Mouse (Mus musculus): ENCODE measurements around the gene Atp6ap1.
A peak's percentile ranks its signal among the peaks of the same experiment; 100 is the strongest.

Atp6ap1 gene

DNA sequence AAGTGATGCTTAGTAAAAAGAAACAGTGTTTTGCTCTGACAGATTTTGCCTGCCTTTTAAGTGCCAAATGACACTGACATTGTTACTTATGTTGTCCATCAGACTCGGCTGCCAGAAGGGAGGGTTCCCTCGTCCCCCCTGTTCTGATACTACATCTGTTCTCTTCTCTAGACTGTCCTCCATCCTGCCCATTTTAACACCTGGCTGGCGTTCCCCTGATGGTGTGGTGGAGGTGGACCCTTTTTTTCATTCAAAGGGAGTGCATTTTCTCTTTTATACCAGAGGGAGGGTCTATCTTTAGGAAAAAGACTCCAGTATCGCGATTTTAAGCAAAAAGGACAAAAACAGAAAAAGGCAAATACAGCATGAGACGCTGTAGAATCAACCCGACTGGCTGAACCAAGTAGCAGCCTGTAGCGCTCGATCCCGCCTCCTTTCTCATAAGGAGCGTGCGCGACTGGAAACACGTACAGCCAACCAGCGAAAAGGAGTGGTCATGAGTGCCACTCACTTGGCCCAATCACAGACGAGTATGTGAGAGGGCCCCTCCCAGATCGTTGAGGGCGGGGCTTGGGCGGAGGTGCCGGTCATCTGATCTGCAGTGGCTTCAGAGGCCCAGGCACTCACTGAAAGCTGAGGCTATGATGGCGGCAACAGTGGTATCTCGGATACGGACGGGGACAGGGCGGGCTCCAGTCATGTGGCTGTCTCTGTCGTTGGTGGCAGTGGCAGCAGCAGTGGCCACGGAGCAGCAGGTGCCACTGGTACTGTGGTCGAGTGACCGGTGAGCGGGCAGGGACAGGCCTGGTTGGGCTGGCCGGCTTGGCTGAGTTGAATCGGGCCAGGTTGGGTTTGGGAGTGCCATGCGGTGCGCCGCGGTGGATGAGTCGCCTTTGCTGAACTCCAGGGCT, at the start of gene Atp6ap1:
Atp6ap1 (plus strand) TSS at position 560 of the 911 bp plus-strand sequence.
- DNase-seq (ENCODE audit: low spot score), result peak; percentile 94

DNA sequence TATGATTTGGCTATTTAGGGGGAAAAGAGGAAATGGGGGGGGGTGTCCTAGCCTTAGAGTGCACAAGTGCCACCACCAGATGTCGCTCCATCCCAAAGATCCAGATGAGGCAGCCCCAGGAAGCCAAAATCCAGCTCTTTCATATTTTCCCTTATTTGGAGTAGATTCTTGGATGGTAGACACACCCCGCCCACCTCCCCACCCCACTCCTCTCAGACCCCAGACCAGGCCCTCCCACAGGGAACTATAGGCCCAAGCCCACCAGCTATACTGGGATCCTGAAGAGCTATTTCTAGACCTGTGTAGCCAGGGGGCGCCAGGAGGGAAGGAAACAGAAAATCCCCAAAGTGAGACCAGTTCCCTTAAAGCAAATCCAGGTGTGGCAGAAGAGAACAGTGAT, 48.2 kb upstream of the Atp6ap1 start:
- DNase-seq (ENCODE audit: low spot score), result peak; percentile 33

DNA sequence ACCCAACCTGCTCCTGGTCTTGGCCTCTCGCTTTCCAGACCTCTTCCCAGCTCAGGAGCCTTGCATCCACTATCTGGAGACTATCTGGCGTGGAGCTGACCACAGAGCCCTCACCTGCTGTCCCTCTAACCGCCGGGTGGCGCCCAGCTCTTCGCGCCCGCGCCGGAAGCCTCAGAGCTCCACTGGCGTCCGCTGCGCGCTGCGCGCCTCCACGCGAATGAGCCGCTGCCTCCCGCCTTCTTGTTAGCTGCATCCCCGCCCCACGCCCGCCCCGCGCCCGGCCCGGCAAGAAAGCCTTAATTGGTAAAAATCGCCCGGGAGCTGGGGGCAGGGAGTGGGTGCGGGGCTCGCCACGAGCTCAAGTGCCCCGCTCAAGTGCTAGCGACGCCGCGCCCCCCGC, 47.3 kb upstream of the Atp6ap1 start, which contains the start of gene Flna:
Flna (minus strand) TSS at position 206 of the 400 bp plus-strand sequence.
- peak; percentile 66 for DNase-seq (ENCODE audit: low spot score)

DNA sequence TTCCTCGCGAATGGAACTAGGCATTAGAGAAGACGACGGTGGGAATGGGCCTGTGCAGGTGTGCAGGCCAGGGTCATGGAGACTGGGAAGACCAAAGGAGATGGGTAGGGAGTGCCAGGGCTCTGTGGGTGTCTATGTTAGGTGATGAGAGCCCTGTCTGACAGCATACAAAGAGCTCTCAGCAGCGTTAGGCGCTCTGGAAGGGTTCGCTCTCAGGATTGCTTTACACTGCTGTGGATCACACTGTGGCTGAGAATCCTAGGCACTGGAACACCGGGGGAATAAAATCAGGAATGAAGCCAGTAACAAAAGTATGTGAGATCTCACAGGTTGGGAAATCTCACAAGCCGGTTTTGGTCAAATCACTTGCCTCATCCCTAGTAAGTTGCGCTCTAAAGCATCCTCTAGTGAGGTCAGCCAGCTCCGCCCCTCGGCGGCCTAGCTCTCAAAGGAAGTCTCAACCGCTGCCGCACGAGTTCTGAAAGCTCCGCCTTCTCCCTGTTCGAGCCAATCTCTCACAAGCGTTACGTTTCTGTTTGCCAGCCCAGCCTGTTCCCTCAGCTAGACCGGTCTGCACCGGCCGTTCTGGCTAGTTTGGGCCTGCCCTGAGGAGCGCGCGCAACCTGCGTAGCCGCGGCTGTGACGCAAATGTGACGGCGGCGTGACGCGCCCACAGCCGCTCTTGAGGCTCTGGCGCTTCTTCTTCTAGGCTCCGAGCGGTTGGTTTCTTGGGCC, 42.6 kb upstream of the Atp6ap1 start, which contains the start of gene Emd:
Emd (plus strand) TSS at position 535 of the 735 bp plus-strand sequence.
- peak; percentile 95 for DNase-seq (ENCODE audit: low spot score)

DNA sequence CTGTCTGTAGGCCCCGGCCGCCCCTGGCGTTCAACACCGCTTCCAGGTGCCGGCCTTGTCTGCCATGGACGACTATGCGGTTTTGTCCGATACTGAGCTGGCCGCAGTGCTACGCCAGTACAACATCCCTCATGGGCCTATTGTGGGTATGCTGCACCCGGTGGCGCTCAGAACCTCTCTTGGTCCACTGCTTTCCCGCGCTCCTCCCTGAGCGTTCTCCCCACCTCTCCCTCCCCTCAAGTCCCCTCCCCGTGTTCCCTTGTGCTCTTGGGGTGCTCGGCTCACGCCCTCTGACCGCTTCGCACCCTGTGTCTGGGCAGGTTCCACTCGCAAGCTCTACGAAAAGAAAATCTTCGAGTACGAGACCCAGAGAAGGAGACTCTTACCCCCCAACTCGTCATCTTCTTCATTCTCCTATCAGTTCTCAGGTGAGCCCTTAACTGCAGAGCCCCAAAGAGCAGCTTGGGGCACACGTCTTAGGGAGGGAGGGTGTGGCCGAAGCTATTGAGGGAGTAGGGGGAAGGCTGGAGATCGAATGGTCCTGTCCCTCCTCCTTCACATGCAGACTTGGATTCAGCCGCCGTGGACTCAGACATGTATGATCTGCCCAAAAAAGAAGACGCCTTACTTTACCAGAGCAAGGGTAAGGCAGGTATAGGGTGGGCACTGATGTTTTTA, 41.9 kb upstream of the Atp6ap1 start:
- no peak for DNase-seq (ENCODE audit: low spot score)

DNA sequence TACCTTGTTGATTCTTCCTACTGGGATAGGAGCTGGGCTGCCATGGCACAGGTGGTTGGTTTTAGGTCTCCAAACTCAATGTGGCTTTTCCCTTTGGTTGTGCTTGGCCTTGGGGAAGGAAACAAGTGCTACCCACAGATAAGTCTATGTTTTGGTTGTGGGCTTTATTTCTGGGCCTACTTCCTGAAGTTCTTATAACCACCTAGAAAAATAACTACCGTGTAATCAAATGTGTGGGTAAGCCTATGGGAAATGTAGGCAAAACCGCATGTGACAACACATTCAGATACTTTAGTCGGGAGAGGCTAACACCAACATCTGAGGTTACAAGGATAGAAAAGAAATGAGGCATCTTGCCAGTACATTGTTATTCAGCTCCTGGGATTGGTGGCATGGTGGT, 39.2 kb upstream of the Atp6ap1 start:
- DNase-seq (ENCODE audit: low spot score), result no peak

DNA sequence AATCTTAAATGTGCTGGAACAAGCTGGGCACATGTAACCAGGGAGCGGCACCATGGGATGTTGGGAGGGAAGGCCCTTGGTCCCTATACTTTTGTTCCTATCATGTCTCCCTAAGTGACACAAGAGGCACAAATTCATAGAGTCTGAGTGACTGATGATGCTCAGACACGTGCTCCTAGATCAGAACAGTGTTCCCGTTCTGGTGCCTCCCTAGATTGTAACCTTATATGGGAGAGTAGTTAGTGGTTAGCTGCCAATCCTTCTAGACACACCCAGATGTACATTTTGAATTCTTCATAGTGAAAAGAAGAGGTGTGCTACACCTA, 27.2 kb upstream of the Atp6ap1 start:
- peak; percentile 15 for DNase-seq (ENCODE audit: low spot score)

DNA sequence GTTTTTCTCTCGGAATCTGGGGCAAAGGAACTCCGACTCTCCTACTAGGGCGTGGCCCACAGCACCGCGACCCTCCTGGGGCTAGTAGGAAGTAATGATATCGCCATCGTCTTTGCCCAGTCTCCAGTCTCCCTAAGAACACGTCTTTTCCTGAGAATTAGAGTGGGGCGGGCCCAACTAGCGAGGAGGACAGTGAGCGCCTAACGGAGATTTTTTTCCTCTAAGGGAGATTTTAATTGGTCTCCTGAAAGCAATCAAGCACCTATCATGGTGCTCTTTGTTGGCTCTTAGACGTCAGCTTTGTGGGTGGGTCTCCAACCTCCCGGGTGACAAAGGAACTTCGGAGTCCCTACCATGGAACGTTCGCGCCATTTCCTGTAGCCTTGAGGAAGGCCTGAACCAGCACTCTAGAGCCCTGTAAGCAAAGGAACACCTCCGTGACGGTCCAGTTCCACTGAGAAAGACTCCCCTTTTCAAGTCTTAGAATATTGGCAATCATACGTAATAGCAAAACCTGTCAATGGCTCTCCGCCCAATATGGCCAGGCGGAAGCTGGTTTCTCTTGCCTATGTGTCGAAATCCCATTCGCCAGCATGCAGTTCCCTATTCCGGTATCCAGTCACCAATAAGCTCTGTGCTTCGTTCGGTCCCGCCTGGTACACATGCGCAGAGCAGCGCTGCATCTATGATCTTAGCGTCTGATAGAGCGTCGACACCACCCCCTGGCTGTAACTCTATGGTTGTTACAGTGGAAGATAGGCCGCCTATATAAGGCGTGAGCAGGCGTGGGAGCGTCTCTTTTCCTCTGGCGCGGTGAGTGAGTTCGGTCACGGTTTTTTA, 26.6 kb upstream of the Atp6ap1 start, which contains the start of gene Rpl10:
Rpl10 (plus strand) TSS at position 751 of the 840 bp plus-strand sequence.
- peak; percentile 95 for DNase-seq (ENCODE audit: low spot score)

DNA sequence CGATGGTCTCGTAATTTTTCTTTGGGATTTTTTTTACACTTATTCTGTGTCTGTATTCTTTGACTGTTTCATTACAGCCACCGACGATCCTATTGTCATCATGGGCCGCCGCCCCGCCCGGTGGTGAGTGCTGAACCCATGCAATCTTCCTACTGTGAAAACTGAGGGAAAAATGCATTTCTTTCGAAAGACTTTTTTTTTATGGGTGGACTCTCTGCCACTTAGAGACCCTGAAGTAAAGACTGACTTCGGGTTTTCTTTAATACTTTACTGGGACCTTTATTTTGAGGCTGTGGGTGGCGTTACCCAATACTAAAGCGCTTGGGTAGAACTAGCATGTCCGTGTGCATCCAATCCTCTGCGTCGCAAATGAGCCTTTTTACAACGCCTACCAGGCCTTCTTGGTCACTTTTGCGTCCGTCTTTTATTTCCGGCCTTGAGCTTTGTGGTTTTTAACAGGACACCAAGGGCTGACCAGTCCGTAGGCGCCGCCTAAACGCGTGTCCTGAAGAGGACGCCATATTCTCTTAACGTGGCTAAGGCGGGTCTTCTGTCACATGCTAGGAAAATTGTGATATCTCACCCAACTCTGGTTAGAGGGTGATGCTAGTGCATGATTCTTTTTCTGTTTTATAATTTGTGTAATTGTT, 25.9 kb upstream of the Atp6ap1 start:
- peak; percentile 14 for DNase-seq (ENCODE audit: low spot score)

DNA sequence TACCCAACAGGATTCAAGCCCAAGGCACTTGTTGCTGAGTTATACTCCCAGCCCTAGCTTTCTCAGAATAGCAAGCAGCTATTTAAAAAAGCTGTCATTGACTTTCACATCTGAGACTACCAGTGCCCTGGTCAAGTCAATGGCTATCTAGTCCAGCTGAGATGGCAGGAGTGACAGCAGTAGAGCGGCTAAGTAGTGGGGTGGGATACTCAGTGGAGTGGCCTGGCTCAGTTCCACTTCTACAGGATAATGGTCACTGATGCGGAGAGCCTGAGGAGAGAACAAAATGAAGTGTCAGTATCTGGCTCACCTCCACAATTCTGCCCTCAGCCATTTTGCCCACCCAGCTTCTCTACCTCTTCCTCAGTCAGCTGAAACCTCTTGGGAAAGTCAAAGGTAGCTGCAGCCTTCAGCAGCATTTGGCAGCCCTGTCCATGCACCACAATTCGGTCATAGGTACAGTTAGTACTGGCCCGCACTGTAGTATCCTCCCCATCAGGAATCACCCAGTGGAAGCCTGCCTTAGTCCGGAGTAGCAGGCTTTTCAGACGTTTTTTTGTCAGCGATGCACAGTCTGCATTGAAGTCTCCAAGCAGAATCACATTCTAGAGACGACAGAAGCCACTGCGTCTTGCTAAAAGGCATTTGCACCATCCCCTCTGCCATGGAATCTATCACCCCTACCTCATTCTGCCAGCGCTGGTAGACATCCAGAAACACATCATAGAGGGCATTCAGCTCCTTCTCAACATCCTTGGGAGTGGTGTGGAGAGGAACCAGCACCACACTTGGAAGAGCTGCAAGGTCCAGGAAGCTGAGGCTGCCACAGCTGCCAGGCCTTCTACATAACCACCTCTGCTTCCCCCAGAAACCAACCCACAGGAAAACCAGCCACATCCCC, 23.2 kb upstream of the Atp6ap1 start:
- no peak for DNase-seq (ENCODE audit: low spot score)

DNA sequence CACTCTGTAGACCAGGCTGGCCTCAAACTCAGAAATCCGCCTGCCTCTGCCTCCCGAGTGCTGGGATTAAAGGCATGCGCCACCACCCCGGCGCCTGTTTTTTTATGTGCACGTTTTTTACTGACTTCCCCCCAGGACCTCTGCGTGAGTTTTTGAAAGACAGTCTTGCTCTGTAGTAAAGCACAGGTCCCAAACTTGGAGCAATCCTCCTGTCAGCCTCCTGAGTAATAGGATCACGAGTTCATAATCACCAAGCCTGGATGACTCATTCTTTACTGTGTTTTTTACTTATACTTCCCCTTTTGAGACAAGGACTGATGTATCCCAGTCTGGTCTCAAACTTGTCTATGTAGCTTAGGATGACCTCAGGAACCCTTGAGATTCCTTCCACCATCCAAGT, 19.0 kb upstream of the Atp6ap1 start:
- no peak for DNase-seq (ENCODE audit: low spot score)

DNA sequence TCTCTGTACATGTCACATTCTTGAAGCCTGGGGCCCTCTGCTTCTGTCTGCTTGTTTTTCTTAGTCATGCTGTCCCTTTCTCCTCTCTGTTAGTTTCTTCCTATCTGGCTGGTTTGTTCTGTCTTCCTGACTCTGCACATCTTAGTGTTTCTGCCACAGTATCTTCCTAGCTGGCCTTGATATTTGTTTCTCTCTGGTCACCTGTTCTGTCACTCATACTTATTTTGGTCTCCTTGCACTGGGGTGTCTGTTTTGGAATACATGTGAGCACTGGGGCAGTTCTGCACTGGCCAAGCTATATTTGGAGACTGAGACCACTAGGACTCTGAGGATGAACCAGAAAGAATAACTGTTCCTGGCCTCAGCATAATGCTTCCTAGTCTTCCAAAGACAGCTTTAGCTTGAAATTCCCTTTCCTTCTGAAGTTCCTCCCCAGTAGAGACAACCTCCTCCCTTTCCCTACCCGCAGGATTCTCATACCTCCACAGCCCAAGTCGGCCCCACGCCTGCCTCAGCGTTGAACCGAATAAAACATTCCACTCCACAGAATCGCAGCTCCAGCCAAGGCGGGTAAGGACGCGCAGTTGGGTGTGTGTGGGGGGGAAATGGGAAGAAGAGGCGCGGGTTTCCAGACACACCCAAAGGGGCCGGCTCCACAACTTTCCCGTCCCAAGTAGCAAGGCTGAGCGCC, 15.7 kb upstream of the Atp6ap1 start:
- DNase-seq (ENCODE audit: low spot score), result no peak

DNA sequence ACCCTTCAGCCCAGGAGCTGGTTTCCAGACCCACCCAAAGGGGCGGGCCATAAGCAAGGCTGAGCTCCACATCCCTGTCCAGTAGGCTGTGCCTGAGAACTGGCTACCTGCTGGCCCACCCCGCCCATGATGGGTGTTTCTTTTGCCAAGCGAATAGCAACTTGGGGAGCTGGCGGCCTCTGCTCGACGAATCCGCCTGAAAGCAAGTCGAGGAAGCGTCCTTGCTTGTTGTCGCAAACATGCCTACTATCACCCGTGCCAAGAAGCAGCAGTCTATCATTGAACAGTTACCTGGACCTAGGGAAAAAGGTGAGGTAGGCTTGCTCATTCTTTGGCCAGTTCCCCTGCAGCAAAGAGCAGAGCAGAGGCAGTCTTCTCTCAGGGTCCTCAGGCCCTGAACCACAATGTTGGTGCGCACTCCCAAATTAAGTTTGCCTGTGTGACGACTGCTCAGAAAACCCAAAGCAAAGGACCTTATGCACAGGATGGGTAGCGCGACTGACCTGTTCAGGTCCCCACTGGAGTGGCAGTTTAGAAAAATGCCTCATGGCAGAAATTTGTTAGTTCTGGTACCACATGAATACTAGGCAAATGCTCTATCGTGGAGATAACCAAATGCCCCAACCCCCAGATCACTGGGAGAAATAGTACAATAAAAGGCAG, 15.0 kb upstream of the Atp6ap1 start, which contains the start of the genes Taz and Dnase1l1:
Taz (plus strand) TSS at position 181 of the 663 bp plus-strand sequence.
Dnase1l1 (minus strand) TSS at position 606 of the 663 bp plus-strand sequence.
- DNase-seq (ENCODE audit: low spot score), result peak; percentile 59

DNA sequence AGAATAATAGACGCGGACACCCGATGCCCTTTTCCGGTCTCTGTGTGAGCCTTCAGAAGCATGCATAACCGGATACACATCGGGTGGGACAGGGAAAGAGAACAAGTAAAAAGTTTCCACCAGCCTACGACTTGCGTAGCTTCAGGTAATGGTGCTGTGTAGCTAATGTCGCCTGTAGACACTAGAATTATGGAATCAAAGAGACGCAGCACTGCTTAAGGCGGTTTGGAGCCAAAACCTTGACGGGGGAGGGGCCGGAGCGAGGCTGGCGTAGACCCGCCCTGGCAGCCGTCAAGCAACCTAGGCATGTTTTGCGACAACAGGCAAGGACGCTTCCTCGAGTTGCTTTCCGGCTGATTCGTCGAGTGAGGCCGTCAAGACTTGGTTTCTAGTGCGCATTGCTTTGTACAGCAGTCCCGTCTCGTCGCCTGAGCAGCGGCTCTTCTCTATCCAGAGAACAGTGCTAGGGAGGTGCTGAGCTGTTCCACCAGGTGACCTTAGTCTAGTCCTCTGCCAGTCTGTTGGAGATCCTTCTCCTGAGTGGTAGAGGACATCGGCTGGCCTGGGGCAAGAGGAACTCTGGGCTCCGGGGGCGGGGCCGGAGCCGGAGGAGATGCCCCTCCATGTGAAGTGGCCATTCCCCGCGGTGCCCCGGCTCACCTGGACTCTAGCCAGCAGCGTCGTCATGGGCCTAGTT, 14.4 kb upstream of the Atp6ap1 start:
- DNase-seq (ENCODE audit: low spot score), result peak; percentile 88

DNA sequence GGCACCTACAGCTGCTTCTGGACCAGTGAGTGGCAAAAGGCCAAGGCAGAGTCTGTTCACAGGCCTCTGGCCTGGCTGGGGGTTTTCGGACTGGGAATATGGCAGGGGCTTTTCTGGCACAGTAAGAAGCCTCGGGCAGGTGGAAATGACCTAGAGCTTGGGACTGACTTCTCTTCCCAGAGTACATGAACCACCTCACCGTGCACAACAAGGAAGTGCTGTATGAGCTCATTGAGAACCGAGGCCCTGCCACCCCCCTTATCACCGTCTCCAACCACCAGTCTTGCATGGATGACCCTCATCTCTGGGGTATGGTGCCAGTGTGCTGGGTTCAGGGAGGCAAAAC, 13.8 kb upstream of the Atp6ap1 start:
- DNase-seq (ENCODE audit: low spot score), result no peak

DNA sequence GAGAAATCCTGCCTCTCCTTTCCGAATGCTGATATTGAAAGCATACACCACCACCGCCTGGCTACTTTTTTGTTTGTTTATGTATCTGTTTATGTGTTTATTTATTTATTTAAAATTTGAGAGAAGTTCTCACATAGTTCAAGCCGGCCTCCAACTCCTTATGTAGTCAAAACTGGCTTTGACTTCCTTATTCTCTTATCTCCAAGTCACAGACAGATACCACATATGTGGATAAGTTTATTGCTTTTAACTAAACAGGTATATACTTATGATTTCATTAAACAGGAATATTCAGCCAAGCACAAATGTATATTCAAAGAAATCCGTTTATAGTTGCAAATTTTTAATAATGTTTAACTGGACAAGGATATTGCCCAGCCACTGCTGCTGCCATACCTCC, 3.5 kb upstream of the Atp6ap1 start:
- DNase-seq (ENCODE audit: low spot score), result no peak

DNA sequence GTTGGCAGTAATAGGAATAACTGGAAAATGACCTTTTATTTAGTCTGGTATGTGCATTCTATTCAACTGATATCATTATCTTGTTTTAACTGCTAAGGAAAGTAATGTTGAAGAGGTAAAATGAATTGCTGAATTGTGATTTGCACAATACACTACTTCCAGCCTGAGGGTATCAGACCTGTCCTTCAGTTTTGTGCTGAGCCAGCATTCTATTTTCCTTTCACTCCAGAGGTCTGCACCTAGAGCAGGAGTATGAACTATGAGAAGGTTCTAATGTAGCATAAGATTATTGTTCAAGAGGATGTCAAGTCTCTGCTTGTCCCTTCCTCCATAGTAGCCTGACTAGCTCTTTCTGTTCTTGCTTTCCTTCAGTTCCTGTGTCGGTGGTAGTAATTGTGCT, 1.5 kb downstream of the Atp6ap1 start:
- DNase-seq (ENCODE audit: low spot score), result no peak

DNA sequence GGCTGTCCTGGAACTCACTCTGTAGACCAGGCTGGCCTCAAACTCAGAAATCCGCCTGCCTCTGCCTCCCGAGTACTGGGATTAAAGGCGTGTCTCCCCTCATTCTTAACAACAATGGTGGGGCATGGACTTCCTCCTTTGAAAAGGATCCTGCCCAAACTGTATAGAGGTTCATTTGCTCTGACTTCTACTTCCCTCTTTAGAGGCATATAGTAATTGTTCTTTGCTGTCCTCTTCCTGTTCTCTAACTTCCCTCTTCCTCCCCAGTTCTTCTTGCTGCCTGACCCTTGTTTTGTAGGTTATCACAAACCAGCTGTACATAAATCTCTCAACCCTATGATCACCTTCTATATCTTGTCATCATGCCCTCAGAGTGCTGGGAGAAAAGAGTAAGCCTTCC, 2.8 kb downstream of the Atp6ap1 start:
- no peak for DNase-seq (ENCODE audit: low spot score)
